Mouse (Mus musculus) midbrain, postnatal 0 days (tissue): ENCODE data around the gene Siah1b. TPM values are rescaled to one million over a fixed set of nuclear protein-coding genes. Genes with fewer than 3 reads are reported as not detected.
A peak's percentile ranks its signal among the peaks of the same experiment; 100 is the strongest.

Experiments used
- ATAC-seq: fragments of 200-750 bp; cut with Nextera tagmentation; 2 replicates; pipeline ENCODE4 v1.8.0; 2017; ENCODE audit warnings: moderate number of reproducible peaks, mild to moderate bottlenecking, moderate TSS enrichment, moderate library complexity; ENCODE audit not compliant: low FRiP score
- DNase-seq: peaks from one replicate; pipeline ENCODE4 v3.0.0-alpha.2; 2015; ENCODE audit warnings: low spot score
- H3K27ac ChIP-seq: fragments of 300-500 bp; sonication (generic); 2 replicates; pipeline ENCODE4 v1.5.1; 2014; ENCODE audit warnings: low read depth, mild to moderate bottlenecking, low read length, mixed read lengths
- H3K27me3 ChIP-seq: fragments of 300-500 bp; sonication (generic); 2 replicates; pipeline ENCODE4 v1.6.1; 2014; ENCODE audit warnings: low read length, control low read depth, mixed read lengths; ENCODE audit not compliant: insufficient read depth
- H3K36me3 ChIP-seq: fragments of 300-500 bp; sonication (generic); 2 replicates; pipeline ENCODE4 v1.6.1; 2014; ENCODE audit warnings: low read length, control low read depth, mixed read lengths; ENCODE audit not compliant: insufficient read depth
- H3K4me1 ChIP-seq: fragments of 300-500 bp; sonication (generic); 2 replicates; pipeline ENCODE4 v1.6.1; 2014; ENCODE audit warnings: mild to moderate bottlenecking, control low read depth, antibody characterized with exemption, low read length, mixed read lengths; ENCODE audit not compliant: insufficient read depth
- H3K4me2 ChIP-seq: fragments of 300-500 bp; sonication (generic); 2 replicates; pipeline ENCODE4 v1.6.1; 2014; ENCODE audit warnings: low read depth, mild to moderate bottlenecking, low read length, mixed read lengths; ENCODE audit not compliant: poor library complexity, severe bottlenecking
- H3K4me3 ChIP-seq: fragments of 300-500 bp; sonication (generic); 2 replicates; pipeline ENCODE4 v1.5.1; 2014; ENCODE audit warnings: low read depth, mild to moderate bottlenecking, low read length, moderate library complexity
- H3K9ac ChIP-seq: fragments of 300-500 bp; sonication (generic); replicated peaks from 2 replicates; pipeline ENCODE4 v1.6.1; 2014; ENCODE audit warnings: mild to moderate bottlenecking, low read length, moderate library complexity, mixed read lengths; ENCODE audit not compliant: poor library complexity, severe bottlenecking
- H3K9me3 ChIP-seq: fragments of 300-500 bp; sonication (generic); 2 replicates; pipeline ENCODE4 v1.6.1; 2016; ENCODE audit warnings: low read length, control low read depth
- CTCF ChIP-seq: IDR thresholded peaks from 2 replicates; pipeline ENCODE4 v1.5.1; 2016; ENCODE audit warnings: antibody characterized with exemption, mild to moderate bottlenecking
- WGBS: fragments of 180-500 bp; shearing (Covaris S2); extraction: QIAGEN DNeasy Blood & Tissue Kit; methylation state at CpG from one replicate; pipeline ENCODE4 v1.1.7; 2014; 5-methylcytosine and 5-hydroxymethylcytosine counted together
- polyA plus RNA-seq: library from polyadenylated mRNA; unstranded; fragments of >200 nt; fragmentation: Nextera tagmentation; extraction: Ambion mirVana; gene quantifications from 2 replicates; pipeline ENCODE4 v1.2.1, GENCODE M21; 2015
- total RNA-seq: library from RNA; depleted of rRNA; stranded (reverse); fragments of >200 nt; gene quantifications from 2 replicates; pipeline ENCODE4 v1.2.3, GENCODE M21; 2014; rRNA removed

Gene Siah1b
- 8.2 and 19.9 TPM in 2 replicates for total RNA-seq
- 13.6 and 16.7 TPM in 2 replicates for polyA plus RNA-seq

- no peaks in the 10 kb centered on the region for H3K9me3 ChIP-seq
- 27% methylated on average over 48 of the region's 54 CpGs for WGBS
- peak within 1 kb of the TSS; percentile 55; the same call in 1 of the 2 replicates for H3K9ac ChIP-seq
- H3K36me3 ChIP-seq, result no peaks in the 10 kb centered on the region
- no peaks in the 10 kb centered on the region for H3K27me3 ChIP-seq
- H3K27ac ChIP-seq, result peak within 1 kb of the TSS; percentile 85
- peak; percentile 96 for DNase-seq
- H3K4me1 ChIP-seq, result no peaks in the 10 kb centered on the region
- peak within 1 kb of the TSS; percentile 61 for H3K4me2 ChIP-seq
- H3K4me3 ChIP-seq, result peak within 1 kb of the TSS; percentile 46
- ATAC-seq, result peak; percentile 100
- no peak for TF ChIP-seq CTCF
These were observed at the start of gene Siah1b for GRCm38 (mm10) chrX:164076040-164076775. Gene Siah1b (minus strand): TSS chrX:164076493.

DNA sequence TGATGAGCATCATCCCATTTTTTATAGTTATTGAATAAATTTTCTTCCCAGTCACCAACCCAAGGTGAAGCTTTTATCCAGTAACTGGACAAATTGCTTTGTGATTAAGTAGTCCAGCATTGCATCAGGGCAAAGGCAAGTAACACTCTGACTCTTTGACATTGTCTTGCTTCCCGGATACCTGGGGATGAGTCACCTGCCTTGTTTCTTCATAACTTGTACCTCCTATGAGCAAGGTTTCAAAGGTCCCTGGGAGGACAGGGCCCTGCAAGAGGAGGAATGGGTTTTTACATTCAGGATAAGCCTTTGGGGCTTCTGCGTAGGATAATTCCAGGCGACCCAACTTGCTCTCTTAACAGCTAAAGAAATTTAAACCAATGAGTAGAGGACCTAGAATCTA, 47.6 kb upstream of the Siah1b start:
- 90% methylated on average over 3 of the region's 3 CpGs for WGBS
- DNase-seq (no peak), ATAC-seq (no peak)
- H3K27me3 ChIP-seq, result no peaks in the 10 kb centered on the region
- H3K4me2 ChIP-seq, result no peak overlapping the region
- H3K36me3 ChIP-seq, result no peaks in the 10 kb centered on the region
- H3K4me3 ChIP-seq, result no peak overlapping the region
- no peak overlapping the region for H3K9ac ChIP-seq
- H3K9me3 ChIP-seq, result no peaks in the 10 kb centered on the region
- H3K4me1 ChIP-seq, result no peaks in the 10 kb centered on the region
- TF ChIP-seq CTCF, result no peak
- no peak overlapping the region for H3K27ac ChIP-seq

- Histone ChIP-seq H3K27me3 (no peaks in the 10 kb centered on the region; the same call in 1 of the 2 replicates), H3K27ac (no peak overlapping the region), H3K9ac (no peak overlapping the region), H3K4me1 (no peaks in the 10 kb centered on the region), H3K36me3 (no peaks in the 10 kb centered on the region), H3K9me3 (no peaks in the 10 kb centered on the region), H3K4me3 (no peak overlapping the region), H3K4me2 (no peak overlapping the region)
- TF ChIP-seq CTCF, result no peak
- 93% methylated on average over 6 of the region's 6 CpGs for WGBS
- ATAC-seq (no peak), DNase-seq (no peak)
These were observed 37.5 kb upstream of the Siah1b start for GRCm38 (mm10) chrX:164113744-164114143.

GRCm38 (mm10) chrX:164111146-164111545, 34.9 kb upstream of the Siah1b start:
- Histone ChIP-seq H3K4me2 (no peak overlapping the region), H3K9me3 (no peaks in the 10 kb centered on the region), H3K27me3 (no peaks in the 10 kb centered on the region; the same call in 1 of the 2 replicates), H3K36me3 (no peaks in the 10 kb centered on the region), H3K27ac (no peak overlapping the region), H3K4me1 (no peaks in the 10 kb centered on the region), H3K4me3 (no peak overlapping the region), H3K9ac (no peak overlapping the region)
- ATAC-seq (no peak), DNase-seq (no peak)
- WGBS, result 84% methylated on average over 3 of the region's 3 CpGs
- TF ChIP-seq CTCF, result no peak

DNA sequence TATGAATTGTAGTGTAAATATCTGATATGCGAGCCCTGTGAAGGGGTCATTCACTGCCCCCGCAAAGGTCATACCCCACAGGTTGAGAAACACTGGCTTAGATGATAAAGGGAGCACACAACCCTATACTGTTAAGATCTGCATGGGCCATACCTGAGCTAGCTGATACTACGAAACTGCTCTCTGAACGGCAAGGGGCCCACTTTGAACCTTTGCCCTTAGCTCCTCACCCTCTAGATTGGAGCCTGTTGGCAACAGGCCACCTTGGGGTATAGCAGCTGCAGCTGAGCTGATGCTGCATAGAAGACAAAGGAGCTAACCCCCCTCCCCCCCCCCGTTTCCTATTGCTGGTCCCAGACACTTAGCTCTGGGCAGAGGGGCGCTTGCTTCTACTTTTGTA, 26.4 kb upstream of the Siah1b start:
- Histone ChIP-seq H3K4me2 (no peak overlapping the region), H3K36me3 (no peaks in the 10 kb centered on the region), H3K4me3 (no peak overlapping the region), H3K27ac (no peak overlapping the region), H3K9ac (no peak overlapping the region), H3K27me3 (peaks cover 3% of the 10 kb centered on the region; the same call in 1 of the 2 replicates), H3K9me3 (no peaks in the 10 kb centered on the region), H3K4me1 (no peaks in the 10 kb centered on the region)
- DNase-seq, result no peak
- ATAC-seq, result no peak
- TF ChIP-seq CTCF, result no peak
- WGBS, result 67% methylated on average over 6 of the region's 6 CpGs

DNA sequence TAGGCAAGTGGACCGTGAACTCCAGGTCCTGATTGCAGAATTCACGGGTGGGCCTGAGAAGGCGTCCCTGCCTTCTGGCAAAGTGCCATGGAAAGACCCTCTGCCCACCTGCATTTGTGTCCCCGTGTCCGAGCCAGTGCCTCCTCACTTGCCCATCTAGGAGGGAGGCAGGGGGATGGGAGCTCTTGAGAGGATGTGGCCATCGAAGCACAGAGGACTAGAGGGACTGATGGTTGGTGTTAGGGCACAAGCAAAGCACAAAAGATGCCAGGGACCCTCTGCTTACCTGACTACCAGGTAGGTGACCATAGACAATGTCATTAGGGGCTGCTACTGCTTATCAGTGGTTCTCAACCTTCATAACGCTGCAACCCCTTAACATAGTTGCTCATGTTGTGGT, 25.9 kb upstream of the Siah1b start:
- H3K9me3 ChIP-seq, result no peaks in the 10 kb centered on the region
- H3K27me3 ChIP-seq, result peaks cover 3% of the 10 kb centered on the region; the same call in 1 of the 2 replicates
- H3K27ac ChIP-seq, result no peak overlapping the region
- H3K4me3 ChIP-seq, result no peak overlapping the region
- ATAC-seq (no peak), DNase-seq (no peak)
- H3K4me2 ChIP-seq, result no peak overlapping the region
- no peak overlapping the region for H3K9ac ChIP-seq
- no peaks in the 10 kb centered on the region for H3K36me3 ChIP-seq
- WGBS, result 91% methylated on average over 7 of the region's 7 CpGs
- no peak for TF ChIP-seq CTCF
- H3K4me1 ChIP-seq, result no peaks in the 10 kb centered on the region
